Mouse (Mus musculus): ENCODE results near the gene Slc24a1. TPM values are rescaled to one million over a fixed set of nuclear protein-coding genes. Genes with fewer than 3 reads are reported as not detected.

The Slc24a1 gene
- polyA plus RNA-seq, 1 experiment, result 0.79 TPM

GRCm38 (mm10) chr9:64934015-64934754 is 17.2 kb downstream of the Slc24a1 start:
- H3K9ac ChIP-seq (ENCODE audit: low read depth, poor library complexity, severe bottlenecking), result 0 out of 2 replicates have a peak overlapping the region, but pooled peaks have one; percentile 6
- TF ChIP-seq POLR2A (IDR thresholded peaks at IDR 0.05; ENCODE audit: insufficient read depth, low read length) (no peak), EP300 (IDR thresholded peaks at IDR 0.05; ENCODE audit: insufficient read depth, low read depth, low read length) (no peak), CTCF (IDR thresholded peaks at IDR 0.05; ENCODE audit: low read depth, low read length) (no peak)
- H3K4me3 ChIP-seq (ENCODE audit: low read depth, low read length), result peak overlapping the region; percentile 55
- H3K36me3 ChIP-seq (ENCODE audit: control insufficient read depth, insufficient read depth, low read length, poor library complexity, severe bottlenecking), result no peaks in the 10 kb centered on the region
- no peaks in the 10 kb centered on the region for H3K27me3 ChIP-seq (ENCODE audit: control insufficient read depth, insufficient read depth, low read length, poor library complexity, severe bottlenecking)
- no peaks in the 10 kb centered on the region for H3K9me3 ChIP-seq (replicated peaks; ENCODE audit: control insufficient read depth, insufficient read depth, low read length, poor library complexity, severe bottlenecking)
- no peaks in the 10 kb centered on the region for H3K4me1 ChIP-seq (ENCODE audit: control insufficient read depth, insufficient read depth, low read length)
- no peak overlapping the region for H3K27ac ChIP-seq (ENCODE audit: insufficient read depth, low read length)

- Histone ChIP-seq H3K4me3 (ENCODE audit: low read depth, low read length) (no peak overlapping the region), H3K9me3 (replicated peaks; ENCODE audit: control insufficient read depth, insufficient read depth, low read length, poor library complexity, severe bottlenecking) (no peaks in the 10 kb centered on the region), H3K9ac (ENCODE audit: low read depth, poor library complexity, severe bottlenecking) (no peak overlapping the region), H3K27ac (ENCODE audit: insufficient read depth, low read length) (no peak overlapping the region), H3K27me3 (ENCODE audit: control insufficient read depth, insufficient read depth, low read length, poor library complexity, severe bottlenecking) (no peaks in the 10 kb centered on the region), H3K36me3 (ENCODE audit: control insufficient read depth, insufficient read depth, low read length, poor library complexity, severe bottlenecking) (no peaks in the 10 kb centered on the region), H3K4me1 (ENCODE audit: control insufficient read depth, insufficient read depth, low read length) (no peaks in the 10 kb centered on the region)
- TF ChIP-seq POLR2A (IDR thresholded peaks at IDR 0.05; ENCODE audit: insufficient read depth, low read length) (no peak), CTCF (IDR thresholded peaks at IDR 0.05; ENCODE audit: low read depth, low read length) (no peak), EP300 (IDR thresholded peaks at IDR 0.05; ENCODE audit: insufficient read depth, low read depth, low read length) (no peak)
These were observed 19.4 kb downstream of the Slc24a1 start for GRCm38 (mm10) chr9:64931751-64932610.

GRCm38 (mm10) chr9:64930256-64930655 is 21.2 kb downstream of the Slc24a1 start:
- no peak for TF ChIP-seq CTCF (IDR thresholded peaks at IDR 0.05; ENCODE audit: low read depth, low read length)
- no peak for TF ChIP-seq EP300 (IDR thresholded peaks at IDR 0.05; ENCODE audit: insufficient read depth, low read depth, low read length)
- TF ChIP-seq POLR2A (IDR thresholded peaks at IDR 0.05; ENCODE audit: insufficient read depth, low read length), result no peak
- H3K4me1 ChIP-seq (ENCODE audit: control insufficient read depth, insufficient read depth, low read length), result no peaks in the 10 kb centered on the region

GRCm38 (mm10) chr9:64926201-64926991 is 25.0 kb downstream of the Slc24a1 start:
- H3K9me3 ChIP-seq (replicated peaks; ENCODE audit: control insufficient read depth, insufficient read depth, low read length, poor library complexity, severe bottlenecking), result no peaks in the 10 kb centered on the region
- no peaks in the 10 kb centered on the region for H3K27me3 ChIP-seq (ENCODE audit: control insufficient read depth, insufficient read depth, low read length, poor library complexity, severe bottlenecking)
- H3K4me3 ChIP-seq (ENCODE audit: low read depth, low read length), result no peak overlapping the region
- no peak overlapping the region for H3K27ac ChIP-seq (ENCODE audit: insufficient read depth, low read length)
- H3K36me3 ChIP-seq (ENCODE audit: control insufficient read depth, insufficient read depth, low read length, poor library complexity, severe bottlenecking), result no peaks in the 10 kb centered on the region
- no peak overlapping the region for H3K9ac ChIP-seq (ENCODE audit: low read depth, poor library complexity, severe bottlenecking)
- H3K4me1 ChIP-seq (ENCODE audit: control insufficient read depth, insufficient read depth, low read length), result no peaks in the 10 kb centered on the region
- TF ChIP-seq EP300 (IDR thresholded peaks at IDR 0.05; ENCODE audit: insufficient read depth, low read depth, low read length) (no peak), POLR2A (IDR thresholded peaks at IDR 0.05; ENCODE audit: insufficient read depth, low read length) (no peak), CTCF (IDR thresholded peaks at IDR 0.05; ENCODE audit: low read depth, low read length) (no peak)

More at GRCm38 (mm10) chr9:64930256-64930655, 21.2 kb downstream of the Slc24a1 start:
- no peaks in the 10 kb centered on the region for H3K9me3 ChIP-seq (replicated peaks; ENCODE audit: control insufficient read depth, insufficient read depth, low read length, poor library complexity, severe bottlenecking)
- no peak overlapping the region for H3K27ac ChIP-seq (ENCODE audit: insufficient read depth, low read length)
- no peaks in the 10 kb centered on the region for H3K36me3 ChIP-seq (ENCODE audit: control insufficient read depth, insufficient read depth, low read length, poor library complexity, severe bottlenecking)
- H3K4me3 ChIP-seq (ENCODE audit: low read depth, low read length), result no peak overlapping the region
- no peaks in the 10 kb centered on the region for H3K27me3 ChIP-seq (ENCODE audit: control insufficient read depth, insufficient read depth, low read length, poor library complexity, severe bottlenecking)
- no peak overlapping the region for H3K9ac ChIP-seq (ENCODE audit: low read depth, poor library complexity, severe bottlenecking)

DNA sequence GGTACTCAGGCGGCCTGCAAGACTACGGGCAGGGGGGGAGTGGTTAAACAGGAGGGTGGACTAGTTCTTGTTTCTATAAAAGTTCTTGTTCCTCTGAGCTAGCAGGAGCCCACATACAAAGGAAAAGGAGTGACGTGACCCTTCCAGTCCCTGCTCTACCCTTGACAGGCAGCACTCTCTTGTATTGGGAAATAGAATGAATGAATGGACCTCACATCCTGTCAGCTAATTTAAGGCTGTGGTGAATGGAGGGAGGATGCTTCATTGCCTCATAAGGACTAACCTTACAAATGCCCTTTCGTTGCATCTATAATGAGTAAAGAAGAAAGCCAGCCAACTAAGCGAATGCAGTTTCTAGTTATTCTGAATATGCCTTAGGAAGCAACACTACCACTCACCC is 25.6 kb downstream of the Slc24a1 start:
- Histone ChIP-seq H3K9ac (ENCODE audit: low read depth, poor library complexity, severe bottlenecking) (no peak overlapping the region), H3K27ac (ENCODE audit: insufficient read depth, low read length) (no peak overlapping the region), H3K4me3 (ENCODE audit: low read depth, low read length) (no peak overlapping the region), H3K36me3 (ENCODE audit: control insufficient read depth, insufficient read depth, low read length, poor library complexity, severe bottlenecking) (no peaks in the 10 kb centered on the region), H3K4me1 (ENCODE audit: control insufficient read depth, insufficient read depth, low read length) (no peaks in the 10 kb centered on the region), H3K9me3 (replicated peaks; ENCODE audit: control insufficient read depth, insufficient read depth, low read length, poor library complexity, severe bottlenecking) (no peaks in the 10 kb centered on the region), H3K27me3 (ENCODE audit: control insufficient read depth, insufficient read depth, low read length, poor library complexity, severe bottlenecking) (no peaks in the 10 kb centered on the region)
- TF ChIP-seq POLR2A (IDR thresholded peaks at IDR 0.05; ENCODE audit: insufficient read depth, low read length) (no peak), CTCF (IDR thresholded peaks at IDR 0.05; ENCODE audit: low read depth, low read length) (no peak), EP300 (IDR thresholded peaks at IDR 0.05; ENCODE audit: insufficient read depth, low read depth, low read length) (no peak)

Data from ES-Bruce4 (cell line).